Mouse (Mus musculus) brain, adult 10 weeks (tissue): ENCODE data around the gene Mslnl. TPM values are rescaled to one million over a fixed set of nuclear protein-coding genes. Genes with fewer than 3 reads are reported as not detected.

Experiments used
- polyA plus RNA-seq: library from polyadenylated mRNA; stranded (reverse); fragments of 350-450 nt; fragmentation: Illumina TruSeq; extraction: RNeasy Lipid Tissue Mini Kit (QIAGEN cat#74804); gene quantifications from one replicate; pipeline ENCODE4 v1.2.3, GENCODE M21; 2015; ENCODE audit warnings: low read depth, low replicate concordance

Mslnl gene
- 0.33 TPM for polyA plus RNA-seq

DNA sequence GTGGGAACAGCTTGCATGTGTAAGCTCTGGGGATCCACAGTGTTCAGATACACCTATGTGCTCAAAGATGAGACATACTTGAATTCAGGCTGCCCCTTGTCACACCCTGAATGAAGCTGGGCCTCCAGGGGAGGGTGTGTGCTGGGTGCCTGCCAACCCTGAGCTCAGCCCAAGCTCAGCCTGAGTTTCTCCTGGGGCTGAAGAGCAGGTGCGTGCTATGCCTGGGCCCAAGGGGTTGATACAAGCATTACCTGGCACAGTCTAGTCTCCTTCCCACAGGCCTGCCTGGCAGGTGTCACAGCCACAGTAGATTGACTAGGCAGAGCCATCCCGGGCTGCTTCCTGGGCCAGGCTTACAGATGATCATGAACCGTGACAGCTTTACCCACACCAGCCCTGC, at the start of gene Mslnl:
Mslnl (plus strand) TSS at position 298 of the 400 bp plus-strand sequence.

DNA sequence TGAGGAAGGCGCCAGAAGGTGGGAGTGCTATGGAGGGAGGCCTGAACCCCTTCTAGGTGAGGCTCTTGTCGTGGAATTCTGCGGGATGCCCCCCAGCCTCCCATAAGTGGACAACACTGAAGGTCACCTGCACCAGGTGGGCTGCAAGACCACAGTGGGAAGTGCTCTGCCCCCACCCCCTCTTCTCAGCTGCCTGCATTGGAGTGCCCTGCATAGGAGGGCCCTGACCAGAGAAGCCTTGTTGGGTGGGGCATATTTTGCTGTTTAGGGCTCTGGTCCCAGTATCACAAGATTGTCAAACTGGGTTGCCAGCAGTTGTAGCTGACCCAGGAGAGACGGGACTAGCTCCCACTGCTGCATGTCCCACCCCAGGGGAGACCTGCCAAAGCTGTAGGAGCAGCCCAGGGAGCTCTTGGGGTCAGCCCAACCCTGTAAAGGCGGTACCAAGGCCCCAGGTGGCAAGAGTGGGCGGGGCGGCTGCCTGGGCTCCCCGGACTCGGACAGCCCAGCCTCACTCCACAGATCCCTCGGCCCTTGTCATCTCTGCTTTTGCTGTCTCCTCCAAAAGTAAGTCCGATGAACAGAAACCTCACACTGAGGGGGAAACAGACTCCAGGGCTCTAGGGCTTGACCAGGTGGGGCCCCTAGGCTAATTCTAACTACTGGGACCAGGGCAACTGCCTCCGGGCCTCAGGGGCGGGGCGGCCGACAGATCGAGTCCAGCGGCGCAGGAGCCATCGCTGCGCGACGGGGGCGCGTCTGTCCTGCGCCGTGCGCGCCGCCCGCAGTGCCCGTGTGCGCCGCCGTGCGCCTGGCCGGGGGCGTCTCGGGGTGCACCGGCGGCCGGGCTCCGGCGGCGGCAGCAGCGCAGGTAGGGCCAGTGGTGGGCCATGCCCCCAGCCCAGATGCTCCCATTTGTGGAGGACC, 18.9 kb upstream of the Mslnl start, which contains the start of gene Gng13:
Gng13 (plus strand) TSS at position 461 of the 927 bp plus-strand sequence.

DNA sequence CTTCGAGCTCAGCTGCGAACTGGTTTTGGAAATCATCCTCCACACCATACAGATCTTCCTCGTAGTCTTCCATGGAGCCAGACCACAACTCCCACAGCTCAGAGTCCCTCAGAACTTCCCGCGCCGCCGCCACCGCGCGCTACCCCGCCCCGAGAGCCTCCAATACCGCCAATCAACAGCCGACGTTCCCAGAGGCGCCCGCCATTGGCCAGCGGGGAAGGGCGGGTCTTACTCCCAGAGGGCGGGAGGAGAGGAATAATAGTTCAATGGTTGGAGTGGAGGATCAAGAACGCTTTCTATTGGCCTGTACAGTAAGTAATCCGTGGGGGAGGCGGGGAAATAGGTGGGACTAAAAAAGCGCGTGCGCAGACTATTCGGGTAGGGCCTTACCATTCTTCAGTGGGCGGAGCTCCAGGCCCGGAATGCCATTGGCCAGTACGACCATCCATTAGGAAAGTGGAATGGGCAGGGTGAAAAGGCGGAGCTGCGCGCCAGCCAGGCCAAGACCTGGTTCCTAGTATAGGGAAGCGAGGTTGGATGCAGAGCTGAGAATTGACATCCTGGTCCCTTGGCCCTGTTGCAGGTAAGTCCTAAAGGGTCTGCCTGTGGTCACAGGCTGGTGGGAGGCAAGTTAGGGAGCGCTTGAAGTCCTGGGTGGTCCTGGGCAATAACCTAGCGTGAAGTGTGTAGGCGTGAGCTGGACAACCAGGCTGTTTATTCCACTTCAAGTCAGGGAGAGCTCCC, 8.4 kb upstream of the Mslnl start, which contains the start of the genes Chtf18 and Rpusd1:
Chtf18 (minus strand) TSS at position 155 of the 744 bp plus-strand sequence.
Rpusd1 (plus strand) TSS at position 406 of the 744 bp plus-strand sequence.

GRCm38 (mm10) chr17:25754241-25754640, 18.4 kb downstream of the Mslnl start, which contains the start of gene Msln:
TSS of gene Msln (minus strand) at chr17:25754378.

DNA sequence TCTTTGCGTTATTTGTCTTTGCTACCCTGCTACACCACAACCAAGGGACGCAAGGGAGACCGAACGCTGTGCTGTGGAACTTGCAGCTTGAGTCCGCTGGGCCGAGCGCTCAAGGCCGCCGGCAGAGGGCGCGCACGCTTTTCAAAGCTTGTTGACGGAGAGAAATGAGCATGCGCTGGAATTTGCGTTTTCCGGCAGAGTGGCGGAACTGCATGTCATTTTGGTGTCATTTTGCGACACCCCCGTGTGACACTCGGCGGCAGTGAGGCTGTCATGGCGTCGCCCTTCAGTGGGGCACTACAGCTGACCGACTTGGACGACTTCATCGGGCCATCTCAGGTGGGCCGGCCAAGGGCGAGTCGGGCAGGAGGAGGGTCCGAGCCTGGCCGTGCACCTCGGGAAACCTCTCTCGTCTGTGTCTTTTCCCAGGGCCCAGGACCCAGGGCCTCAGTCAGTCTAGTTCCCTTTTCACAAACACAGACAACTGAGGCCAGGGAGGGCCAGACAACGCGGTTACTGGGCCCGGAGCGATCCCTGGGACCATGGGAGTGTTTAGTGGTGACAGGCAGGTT, 37.8 kb downstream of the Mslnl start, which contains the start of gene Narfl:
Narfl (plus strand) TSS at position 228 of the 572 bp plus-strand sequence.

GRCm38 (mm10) chr17:25785281-25785745, 49.5 kb downstream of the Mslnl start, which contains the start of gene Haghl:
TSS of gene Haghl (minus strand) at chr17:25785673.

DNA sequence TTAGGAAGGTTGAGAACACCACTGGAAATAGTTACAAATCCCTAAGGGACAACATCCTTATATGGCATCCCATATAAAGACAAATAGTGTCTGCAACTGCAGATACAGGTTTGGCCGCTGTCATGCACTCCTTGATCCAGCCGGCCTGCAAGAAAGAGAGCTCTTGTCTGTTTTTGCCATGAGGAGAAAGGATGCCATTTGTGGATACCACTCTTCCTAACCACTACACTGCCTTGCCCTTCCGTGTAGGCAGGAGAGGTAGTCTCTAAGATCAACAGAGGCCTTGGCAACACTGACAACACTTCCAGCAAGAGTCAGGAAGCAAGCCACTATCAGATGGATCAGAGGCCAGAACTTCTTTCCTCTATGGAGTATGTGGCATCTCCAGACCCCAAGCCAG, 50.4 kb downstream of the Mslnl start, which contains the start of gene Ccdc78:
Ccdc78 (plus strand) TSS at position 301 of the 400 bp plus-strand sequence.

GRCm38 (mm10) chr17:25792615-25793014, 56.8 kb downstream of the Mslnl start, which contains the start of gene Fam173a:
TSS of gene Fam173a (minus strand) at chr17:25792901.

GRCm38 (mm10) chr17:25795609-25796092, 59.8 kb downstream of the Mslnl start, which contains the start of gene AC134908.4:
TSS of gene AC134908.4 (minus strand) at chr17:25795659.

GRCm38 (mm10) chr17:25796951-25797369, 61.1 kb downstream of the Mslnl start, which contains the start of gene Metrn:
TSS of gene Metrn (minus strand) at chr17:25797136.

Other genes starting within 250 kb of the Mslnl start
- 0.22 TPM for gene Sstr5, start 238.8 kb upstream of the Mslnl start, polyA plus RNA-seq
- gene Sox8, start 165.4 kb upstream of the Mslnl start, polyA plus RNA-seq: 37.3 TPM
- 17.9 TPM for gene Lmf1, start 157.0 kb upstream of the Mslnl start, polyA plus RNA-seq
- 297 TPM for gene Gng13, start 18.9 kb upstream of the Mslnl start, polyA plus RNA-seq
- 1.5 TPM for gene Chtf18, start 8.6 kb upstream of the Mslnl start, polyA plus RNA-seq
- gene Rpusd1, start 8.4 kb upstream of the Mslnl start, polyA plus RNA-seq: 78.9 TPM
- 2.9 TPM for gene Msln, start 18.3 kb downstream of the Mslnl start, polyA plus RNA-seq
- gene Narfl, start 37.7 kb downstream of the Mslnl start, polyA plus RNA-seq: 32.3 TPM
- 139 TPM for gene Haghl, start 49.6 kb downstream of the Mslnl start, polyA plus RNA-seq
- 0.62 TPM for gene Ccdc78, start 50.5 kb downstream of the Mslnl start, polyA plus RNA-seq
- gene Fam173a, start 56.9 kb downstream of the Mslnl start, polyA plus RNA-seq: 88.4 TPM
- gene AC134908.4, start 59.6 kb downstream of the Mslnl start, polyA plus RNA-seq: 1.7 TPM
- 128 TPM for gene Metrn, start 61.1 kb downstream of the Mslnl start, polyA plus RNA-seq
- 572 TPM for gene Fbxl16, start 73.0 kb downstream of the Mslnl start, polyA plus RNA-seq
- gene Wdr24, start 87.6 kb downstream of the Mslnl start, polyA plus RNA-seq: 22.9 TPM
- gene Jmjd8, start 92.8 kb downstream of the Mslnl start, polyA plus RNA-seq: 42.7 TPM
- gene Stub1, start 97.4 kb downstream of the Mslnl start, polyA plus RNA-seq: 169 TPM
- gene Rhbdl1, start 101.3 kb downstream of the Mslnl start, polyA plus RNA-seq: 44.6 TPM
- 23.4 TPM for gene Gm20683, start 105.7 kb downstream of the Mslnl start, polyA plus RNA-seq
- gene Rhot2, start 108.8 kb downstream of the Mslnl start, polyA plus RNA-seq: 84.4 TPM
- gene Wdr90, start 125.5 kb downstream of the Mslnl start, polyA plus RNA-seq: 21.2 TPM
- gene Mcrip2, start 132.7 kb downstream of the Mslnl start, polyA plus RNA-seq: 19.9 TPM
- gene Mettl26, start 139.0 kb downstream of the Mslnl start, polyA plus RNA-seq: 49.7 TPM
- gene Wfikkn1, start 144.8 kb downstream of the Mslnl start, polyA plus RNA-seq: 0.33 TPM
- gene Rab40c, start 183.7 kb downstream of the Mslnl start, polyA plus RNA-seq: 40.3 TPM
- 95.8 TPM for gene Pigq, start 208.9 kb downstream of the Mslnl start, polyA plus RNA-seq
- gene Nhlrc4, start 208.9 kb downstream of the Mslnl start, polyA plus RNA-seq: 0.42 TPM
- 0.97 TPM for gene A930017K11Rik, start 216.5 kb downstream of the Mslnl start, polyA plus RNA-seq
- 23.5 TPM for gene Capn15, start 249.8 kb downstream of the Mslnl start, polyA plus RNA-seq